In the genomic region with DNA sequence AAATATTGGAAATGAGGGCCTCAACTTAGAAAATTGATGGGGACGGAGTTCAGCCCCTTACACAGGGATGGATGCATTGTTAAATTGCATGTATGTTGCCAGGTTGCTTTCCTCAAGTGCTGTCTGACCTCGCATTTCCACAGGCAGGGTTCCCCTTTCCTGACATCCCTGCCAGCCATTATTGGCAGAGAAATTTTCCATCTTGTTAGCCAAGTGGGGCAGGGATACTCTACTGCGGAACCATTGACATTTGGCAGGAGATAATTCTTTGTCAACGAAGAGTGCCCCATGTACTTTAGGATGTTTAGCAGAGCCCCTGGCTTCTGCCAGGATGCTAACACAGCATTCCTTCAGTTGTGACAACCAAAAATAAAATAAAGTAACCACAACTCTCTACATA, we compare ENCODE assay signal across 14 mouse cellular contexts.
DNase-seq lines count a peak whose midpoint lies in the region; TF ChIP-seq lines count a peak whose summit lies in the region.
"Had no signal": no experiment of that assay in that cellular context is flagged by ENCODE, and none has a peak within 500 bp of the region (broad histone marks: within the 10 kb centered on the region; RNA-seq: fewer than 3 reads in every experiment).

No protein-coding gene starts in this region.

- no peak for TF ChIP-seq CTCF in kidney, adult 2 months (conservative IDR thresholded peaks at IDR 0.05; ENCODE audit: insufficient read depth, insufficient read length, low read depth, low read length)
- TF ChIP-seq CTCF in brain, embryonic 14.5 days (IDR thresholded peaks at IDR 0.05; ENCODE audit: borderline replicate concordance, extremely low read depth, insufficient read depth, insufficient read length), result no peak
- no peak for TF ChIP-seq CTCF in layer of hippocampus, adult 2 months (conservative IDR thresholded peaks at IDR 0.05)

- H3K4me3 ChIP-seq in kidney, adult 2 months (ENCODE audit: insufficient read depth, low read depth, low read length), result no peak overlapping the region
- H3K4me3 ChIP-seq in layer of hippocampus, adult 2 months, result no peak overlapping the region
- H3K4me3 ChIP-seq: hindbrain, embryonic 12.5 days; midbrain, embryonic 13.5 days; stomach, embryonic 15.5 days had no signal

- intact Hi-C loops in heart, postnatal 14 days (cut with DNase I), result loop anchor here (5.0 kb wide), 3 partner anchors 42 to 252 kb away; a partner anchor contains a TSS

- peak; percentile 70 to 86 for DNase-seq in cerebellum, postnatal 14 days
- DNase-seq in cerebellum, adult 9-10 months, result no peak
- peak; percentile 11 for DNase-seq in kidney, adult 2 months
- DNase-seq in kidney, postnatal 4 days, result no peak
- peak; percentile 22 for DNase-seq in brain, embryonic 14.5 days (ENCODE audit: low read depth)
- DNase-seq in heart, postnatal 14 days, result peak; percentile 57 to 82
- no peak for DNase-seq in T-cell, adult 2 months (ENCODE audit: low spot score)
- DNase-seq in layer of hippocampus, adult 2 months (ENCODE audit: low spot score in 2 of 2), result no peak
- DNase-seq: kidney, adult 11 months; liver had no signal

- no peaks in the 10 kb centered on the region for H3K27me3 ChIP-seq in kidney, adult 2 months (replicated peaks; ENCODE audit: control insufficient read depth, insufficient read depth, low read length)
- H3K27me3 ChIP-seq: hindbrain, embryonic 12.5 days; midbrain, embryonic 13.5 days; stomach, embryonic 15.5 days had no signal

- H3K4me1 ChIP-seq in kidney, adult 2 months (ENCODE audit: control insufficient read depth, insufficient read depth, low read length), result no peaks in the 10 kb centered on the region
- H3K4me1 ChIP-seq: hindbrain, embryonic 12.5 days; midbrain, embryonic 13.5 days; stomach, embryonic 15.5 days had no signal

- no peak overlapping the region for H3K27ac ChIP-seq in kidney, adult 2 months (ENCODE audit: insufficient read depth, low read depth, low read length)
- no peak overlapping the region for H3K27ac ChIP-seq in layer of hippocampus, adult 2 months
- H3K27ac ChIP-seq: hindbrain, embryonic 12.5 days; midbrain, embryonic 13.5 days; stomach, embryonic 15.5 days had no signal

- 65% methylated on average over 4 of the region's 4 CpGs for WGBS in kidney, adult 2 months

- no peak for TF ChIP-seq POLR2A in kidney, adult 2 months (IDR thresholded peaks at IDR 0.05; ENCODE audit: low read depth, low read length)
- TF ChIP-seq POLR2A in brain, embryonic 14.5 days (IDR thresholded peaks at IDR 0.05; ENCODE audit: borderline replicate concordance, extremely low read depth, insufficient read depth, insufficient read length, poor library complexity, severe bottlenecking), result no peak

- no peaks in the 10 kb centered on the region for H3K36me3 ChIP-seq in kidney, adult 2 months (ENCODE audit: control insufficient read depth, insufficient read depth, low read length)
- H3K36me3 ChIP-seq: G1E; hindbrain, embryonic 12.5 days; midbrain, embryonic 13.5 days; stomach, embryonic 15.5 days had no signal

Comparison
In these comparisons a context has a peak if more than half of its experiments do, and no peak if none do; other contexts are left out.
1. DNase-seq: peak in cerebellum, postnatal 14 days (2 of 2), kidney, adult 2 months (single experiment), brain, embryonic 14.5 days (single experiment) and heart, postnatal 14 days (2 of 2); none in cerebellum, adult 9-10 months (single experiment), kidney, postnatal 4 days (0 of 2), T-cell, adult 2 months (single experiment) and layer of hippocampus, adult 2 months (0 of 2).